Mouse (Mus musculus) G1E (cell line): ENCODE measurements around the gene Pdia3.

Experiments used
- CTCF ChIP-seq: IDR thresholded peaks from 2 replicates; pipeline ENCODE4 v1.5.1; 2012; ENCODE audit warnings: low read depth, low read length, inconsistent platforms, mixed read lengths
- GATA1 ChIP-seq: IDR thresholded peaks from 2 replicates; pipeline ENCODE4 v1.6.1; 2012; ENCODE audit warnings: borderline replicate concordance, low read length, inconsistent platforms, mixed read lengths
- TAL1 ChIP-seq: conservative IDR thresholded peaks from 2 replicates; pipeline ENCODE4 v1.6.1; 2012; ENCODE audit warnings: low read depth, low read length, inconsistent platforms, mixed read lengths

DNA sequence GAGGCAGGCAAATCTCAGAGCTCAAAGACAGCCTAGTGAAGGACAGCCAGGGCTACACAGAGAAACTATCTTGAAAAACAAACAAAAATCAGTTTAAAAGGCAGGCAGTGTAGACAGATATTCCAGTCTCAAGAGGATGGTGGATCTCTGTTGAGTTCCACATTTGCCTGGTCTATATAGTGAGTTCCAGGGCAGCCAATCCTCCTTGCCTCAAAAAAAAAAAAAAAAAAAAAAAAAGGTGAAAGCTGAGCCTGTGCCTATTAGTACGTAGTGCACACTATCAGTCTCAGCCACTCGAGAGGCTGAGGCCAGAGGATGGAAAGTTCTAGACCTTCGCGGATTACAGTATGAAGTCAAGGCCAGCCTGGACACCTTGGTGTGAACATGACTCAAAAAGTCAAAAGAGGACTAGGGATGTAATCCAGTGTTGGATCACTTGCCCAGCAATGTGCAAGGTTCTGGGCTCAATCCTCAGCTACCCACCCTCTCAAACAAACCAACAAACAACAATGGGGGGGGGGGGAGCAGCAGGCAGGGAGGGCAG is 660 bp upstream of the Pdia3 start:
- TF ChIP-seq CTCF (no peak), GATA1 (no peak), TAL1 (no peak)
